Mouse (Mus musculus) olfactory bulb, adult 2 months (tissue): ENCODE results near the gene Ubb.

ENCODE experiments used
- CTCF ChIP-seq: fragments of 200-500 bp; IDR thresholded peaks from 2 replicates; pipeline ENCODE4 v1.5.1; 2012; ENCODE audit warnings: low read depth, mild to moderate bottlenecking, low read length, moderate library complexity; ENCODE audit not compliant: insufficient read depth
- POLR2A ChIP-seq: fragments of 200-500 bp; IDR thresholded peaks from 2 replicates; pipeline ENCODE4 v1.6.1; 2012; ENCODE audit warnings: mild to moderate bottlenecking, low read depth, low read length, moderate library complexity; ENCODE audit not compliant: insufficient read depth

DNA sequence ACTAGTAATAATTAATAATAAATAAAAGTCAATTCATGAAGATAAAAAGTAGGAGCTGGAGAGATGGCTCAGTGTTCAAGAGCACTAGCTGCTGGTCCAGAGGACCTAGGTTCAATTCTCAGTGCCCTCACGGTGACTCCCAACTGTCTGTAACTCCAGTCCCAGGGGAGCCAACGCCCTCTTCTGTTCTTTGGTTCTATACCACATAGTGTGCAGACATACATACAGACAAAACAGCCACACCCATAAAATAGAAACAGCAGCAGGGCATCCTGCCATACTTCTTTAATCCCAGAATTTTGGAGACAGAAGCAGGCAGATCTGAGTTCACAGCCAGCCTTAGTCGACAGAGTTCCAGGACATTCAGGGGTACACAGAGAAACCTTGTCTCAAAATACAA, 7.0 kb upstream of the Ubb start:
- TF ChIP-seq CTCF (no peak), POLR2A (no peak)
